Mouse (Mus musculus) bone marrow, adult 2 months (tissue): Measurements from ENCODE around the gene Diaph3.

ENCODE experiments used
- CTCF ChIP-seq: fragments of 200-500 bp; IDR thresholded peaks from 2 replicates; pipeline ENCODE4 v1.5.1; 2011; ENCODE audit warnings: low read length, control low read depth; ENCODE audit not compliant: control insufficient read depth, insufficient read depth
- POLR2A ChIP-seq: fragments of 200-500 bp; IDR thresholded peaks from 2 replicates; pipeline ENCODE4 v1.6.1; 2011; ENCODE audit warnings: low read depth, mild to moderate bottlenecking, control low read depth, low read length, borderline replicate concordance; ENCODE audit not compliant: control insufficient read depth

DNA sequence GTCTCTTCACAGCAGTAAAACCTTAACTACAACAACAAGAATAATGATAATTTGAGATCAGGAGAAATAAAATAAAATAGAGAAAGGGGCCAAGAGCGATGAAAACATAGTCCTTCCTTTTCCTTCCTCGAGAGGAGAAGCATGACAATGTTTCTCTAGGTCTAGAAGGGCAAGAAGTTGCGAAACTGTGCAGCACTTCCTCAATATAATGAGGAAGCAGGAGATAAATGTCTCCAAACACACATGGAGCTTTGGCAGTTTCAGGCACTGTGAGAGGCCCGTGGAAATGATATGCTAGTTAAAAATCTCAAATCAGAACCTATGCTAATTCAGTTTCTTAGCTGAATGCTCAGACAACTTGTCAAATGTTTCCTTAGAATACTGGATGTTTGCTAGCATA is 49.6 kb upstream of the Diaph3 start:
- TF ChIP-seq POLR2A = no peak
- TF ChIP-seq CTCF = no peak
